Mouse (Mus musculus): ENCODE results near the gene Csmd2. TPM values are rescaled to one million over a fixed set of nuclear protein-coding genes. Genes with fewer than 3 reads are reported as not detected.
"Not testable (repeated sequence)": the region's sequence is repeated elsewhere in the genome, so short reads cannot be mapped to it uniquely, and the experiment has no call there.

Csmd2 gene
- polyA plus RNA-seq, 1 experiment from 2014 or later: 0.03 TPM

GRCm38 (mm10) chr4:128004797-128005452 lies 17.3 kb downstream of the Csmd2 start:
- no peaks in the 10 kb centered on the region for H3K36me3 ChIP-seq (ENCODE audit: control insufficient read depth, insufficient read depth, low read length)
- no peaks in the 10 kb centered on the region for H3K4me1 ChIP-seq (replicated peaks; ENCODE audit: control insufficient read depth, insufficient read depth, low read length)
- H3K27ac ChIP-seq (ENCODE audit: low read depth, low read length): no peak overlapping the region
- no peak overlapping the region for H3K9ac ChIP-seq (ENCODE audit: low read depth, low read length)
- no peaks in the 10 kb centered on the region for H3K27me3 ChIP-seq (replicated peaks; ENCODE audit: control insufficient read depth, insufficient read depth, low read length)
- ATAC-seq (replicated peaks; ENCODE audit: low FRiP score) (no peak), DNase-seq (ENCODE audit: low spot score) (no peak)
- no peaks in the 10 kb centered on the region for H3K9me3 ChIP-seq (ENCODE audit: control insufficient read depth, low read length)
- WGBS: 65% methylated on average over 3 of the region's 3 CpGs
- no peak overlapping the region for H3K4me2 ChIP-seq
- no peak overlapping the region for H3K4me3 ChIP-seq (ENCODE audit: low read depth, low read length)

DNA sequence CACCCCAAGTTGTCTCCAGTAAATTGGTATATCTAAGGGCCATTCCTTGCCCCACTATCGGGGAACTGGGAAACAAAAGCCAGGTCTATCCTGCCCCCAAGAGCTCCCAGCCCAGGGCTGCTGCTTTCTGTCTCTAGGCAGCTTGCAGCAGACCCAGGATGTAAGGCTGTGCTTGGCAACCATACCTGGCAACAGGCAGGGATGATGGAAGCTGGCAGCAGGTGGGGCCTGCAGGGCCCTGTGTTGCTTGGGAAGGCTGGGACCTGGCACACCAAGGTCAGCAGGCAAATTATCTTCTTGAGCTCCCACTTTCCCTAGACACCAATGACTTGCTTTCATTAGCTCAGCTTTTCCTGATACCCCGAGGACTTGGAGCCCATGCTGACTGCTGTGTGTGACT lies 31.8 kb downstream of the Csmd2 start:
- no peak overlapping the region for H3K27ac ChIP-seq (ENCODE audit: low read depth, low read length)
- no peak for DNase-seq (ENCODE audit: low spot score)
- no peaks in the 10 kb centered on the region for H3K27me3 ChIP-seq (replicated peaks; ENCODE audit: control insufficient read depth, insufficient read depth, low read length)
- no peaks in the 10 kb centered on the region for H3K36me3 ChIP-seq (ENCODE audit: control insufficient read depth, insufficient read depth, low read length)
- ATAC-seq (replicated peaks; ENCODE audit: low FRiP score): no peak
- no peak overlapping the region for H3K9ac ChIP-seq (ENCODE audit: low read depth, low read length)
- H3K4me1 ChIP-seq (replicated peaks; ENCODE audit: control insufficient read depth, insufficient read depth, low read length): no peaks in the 10 kb centered on the region
- H3K9me3 ChIP-seq (ENCODE audit: control insufficient read depth, low read length): no peaks in the 10 kb centered on the region
- H3K4me3 ChIP-seq (ENCODE audit: low read depth, low read length): no peak overlapping the region
- H3K4me2 ChIP-seq: no peak overlapping the region
- WGBS: 53% methylated on average over 2 of the region's 2 CpGs

GRCm38 (mm10) chr4:128028294-128028693 lies 40.6 kb downstream of the Csmd2 start:
- WGBS: 76% methylated on average over 1 of the region's 1 CpGs
- ATAC-seq (replicated peaks; ENCODE audit: low FRiP score) (no peak), DNase-seq (ENCODE audit: low spot score) (no peak)

DNA sequence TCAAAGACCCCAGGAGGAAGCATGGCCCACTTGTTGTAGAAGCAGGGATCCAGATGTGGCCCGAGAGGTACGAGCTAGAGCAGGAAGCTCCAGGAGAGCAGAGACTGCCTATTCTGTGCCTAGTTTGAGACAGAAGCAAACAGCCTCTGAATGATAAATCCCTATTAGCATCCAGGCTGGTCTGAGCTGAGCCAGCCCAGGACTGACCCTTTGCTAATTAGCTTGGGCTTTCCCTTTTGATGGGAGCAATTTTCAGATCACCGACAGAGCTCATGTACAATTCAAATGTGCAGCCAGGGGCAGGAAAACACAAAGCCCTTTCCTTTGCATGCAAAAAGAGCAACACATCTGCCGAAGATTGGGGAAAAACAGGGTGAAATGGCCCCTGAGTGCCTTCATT lies 54.2 kb downstream of the Csmd2 start:
- ATAC-seq (replicated peaks; ENCODE audit: low FRiP score) (no peak), DNase-seq (ENCODE audit: low spot score) (no peak)
- no peak overlapping the region for H3K9ac ChIP-seq (ENCODE audit: low read depth, low read length)
- H3K4me3 ChIP-seq (ENCODE audit: low read depth, low read length): no peak overlapping the region
- no peak overlapping the region for H3K27ac ChIP-seq (ENCODE audit: low read depth, low read length)
- no peaks in the 10 kb centered on the region for H3K4me1 ChIP-seq (replicated peaks; ENCODE audit: control insufficient read depth, insufficient read depth, low read length)
- 80% methylated on average over 4 of the region's 4 CpGs for WGBS
- H3K9me3 ChIP-seq (ENCODE audit: control insufficient read depth, low read length): no peaks in the 10 kb centered on the region
- no peaks in the 10 kb centered on the region for H3K27me3 ChIP-seq (replicated peaks; ENCODE audit: control insufficient read depth, insufficient read depth, low read length)
- H3K4me2 ChIP-seq: no peak overlapping the region
- H3K36me3 ChIP-seq (ENCODE audit: control insufficient read depth, insufficient read depth, low read length): no peaks in the 10 kb centered on the region

More at GRCm38 (mm10) chr4:128028294-128028693, 40.6 kb downstream of the Csmd2 start:
- Histone ChIP-seq H3K27me3 (replicated peaks; ENCODE audit: control insufficient read depth, insufficient read depth, low read length) (no peaks in the 10 kb centered on the region), H3K27ac (ENCODE audit: low read depth, low read length) (no peak overlapping the region), H3K9me3 (ENCODE audit: control insufficient read depth, low read length) (no peaks in the 10 kb centered on the region), H3K4me3 (ENCODE audit: low read depth, low read length) (no peak overlapping the region), H3K4me1 (replicated peaks; ENCODE audit: control insufficient read depth, insufficient read depth, low read length) (no peaks in the 10 kb centered on the region), H3K36me3 (ENCODE audit: control insufficient read depth, insufficient read depth, low read length) (no peaks in the 10 kb centered on the region), H3K4me2 (no peak overlapping the region), H3K9ac (ENCODE audit: low read depth, low read length) (no peak overlapping the region)

GRCm38 (mm10) chr4:128042626-128043025 lies 55.0 kb downstream of the Csmd2 start:
- Histone ChIP-seq H3K27me3 (replicated peaks; ENCODE audit: control insufficient read depth, insufficient read depth, low read length) (no peaks in the 10 kb centered on the region), H3K9ac (ENCODE audit: low read depth, low read length) (no peak overlapping the region), H3K4me3 (ENCODE audit: low read depth, low read length) (no peak overlapping the region), H3K4me2 (no peak overlapping the region), H3K27ac (ENCODE audit: low read depth, low read length) (no peak overlapping the region), H3K36me3 (ENCODE audit: control insufficient read depth, insufficient read depth, low read length) (no peaks in the 10 kb centered on the region), H3K9me3 (ENCODE audit: control insufficient read depth, low read length) (no peaks in the 10 kb centered on the region), H3K4me1 (replicated peaks; ENCODE audit: control insufficient read depth, insufficient read depth, low read length) (no peaks in the 10 kb centered on the region)
- DNase-seq (ENCODE audit: low spot score): no peak
- WGBS: 29% methylated on average over 5 of the region's 5 CpGs
- no peak for ATAC-seq (replicated peaks; ENCODE audit: low FRiP score)

DNA sequence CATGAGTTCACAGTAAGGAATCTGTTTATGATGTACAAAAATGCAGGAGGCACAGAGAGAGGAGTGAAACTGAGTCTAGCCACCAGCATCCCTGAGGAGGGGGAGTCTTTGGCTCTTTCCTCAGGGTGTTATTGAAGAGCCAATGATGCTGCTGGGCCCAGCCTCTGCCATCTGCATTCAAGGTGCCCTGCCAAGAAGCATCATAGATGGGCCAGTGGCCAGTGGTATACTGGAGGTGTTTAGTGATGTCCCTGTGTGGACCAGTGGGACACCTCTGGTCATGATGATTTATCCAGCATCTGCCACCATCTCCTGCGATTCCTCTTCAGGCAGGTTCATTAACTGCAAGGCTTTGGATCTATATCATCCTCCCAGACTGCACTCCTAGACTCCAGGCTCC lies 61.1 kb downstream of the Csmd2 start:
- no peak for ATAC-seq (replicated peaks; ENCODE audit: low FRiP score)
- DNase-seq (ENCODE audit: low spot score): no peak
- H3K4me1 ChIP-seq (replicated peaks; ENCODE audit: control insufficient read depth, insufficient read depth, low read length): no peaks in the 10 kb centered on the region
- H3K36me3 ChIP-seq (ENCODE audit: control insufficient read depth, insufficient read depth, low read length): no peaks in the 10 kb centered on the region
- H3K4me3 ChIP-seq (ENCODE audit: low read depth, low read length): no peak overlapping the region
- no peak overlapping the region for H3K9ac ChIP-seq (ENCODE audit: low read depth, low read length)
- H3K9me3 ChIP-seq (ENCODE audit: control insufficient read depth, low read length): no peaks in the 10 kb centered on the region
- H3K27me3 ChIP-seq (replicated peaks; ENCODE audit: control insufficient read depth, insufficient read depth, low read length): no peaks in the 10 kb centered on the region
- 79% methylated on average over 1 of the region's 1 CpGs for WGBS
- H3K27ac ChIP-seq (ENCODE audit: low read depth, low read length): no peak overlapping the region
- H3K4me2 ChIP-seq: no peak overlapping the region

GRCm38 (mm10) chr4:128052701-128053100 lies 65.0 kb downstream of the Csmd2 start:
- ATAC-seq (replicated peaks; ENCODE audit: low FRiP score) (no peak), DNase-seq (ENCODE audit: low spot score) (no peak)
- Histone ChIP-seq H3K36me3 (ENCODE audit: control insufficient read depth, insufficient read depth, low read length) (no peaks in the 10 kb centered on the region), H3K27me3 (replicated peaks; ENCODE audit: control insufficient read depth, insufficient read depth, low read length) (no peaks in the 10 kb centered on the region), H3K9me3 (ENCODE audit: control insufficient read depth, low read length) (no peaks in the 10 kb centered on the region), H3K4me1 (replicated peaks; ENCODE audit: control insufficient read depth, insufficient read depth, low read length) (no peaks in the 10 kb centered on the region), H3K4me3 (ENCODE audit: low read depth, low read length) (no peak overlapping the region), H3K4me2 (no peak overlapping the region), H3K9ac (ENCODE audit: low read depth, low read length) (no peak overlapping the region), H3K27ac (ENCODE audit: low read depth, low read length) (no peak overlapping the region)
- 73% methylated on average over 8 of the region's 8 CpGs for WGBS

DNA sequence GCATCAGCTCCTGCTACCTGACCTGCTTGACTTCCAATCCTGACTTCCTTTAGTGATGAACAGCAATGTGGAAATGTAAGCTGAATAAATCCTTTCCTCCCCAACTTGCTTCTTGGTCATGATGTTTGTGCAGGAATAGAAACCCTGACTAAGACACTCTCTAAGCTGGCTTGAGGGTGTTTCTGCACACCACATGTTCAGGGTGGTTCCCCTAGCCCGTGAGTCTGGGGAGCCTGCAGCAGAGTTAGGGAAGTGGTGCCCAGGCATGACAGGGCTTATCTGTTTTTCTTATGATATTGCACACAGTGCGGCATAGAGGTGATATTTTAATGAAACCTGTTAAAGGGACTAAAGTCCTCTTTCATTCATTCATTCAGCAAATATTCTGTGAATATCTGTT lies 73.6 kb downstream of the Csmd2 start:
- H3K9me3 ChIP-seq (ENCODE audit: control insufficient read depth, low read length); DNase-seq (ENCODE audit: low spot score); H3K27me3 ChIP-seq (replicated peaks; ENCODE audit: control insufficient read depth, insufficient read depth, low read length); H3K27ac ChIP-seq (ENCODE audit: low read depth, low read length); H3K4me1 ChIP-seq (replicated peaks; ENCODE audit: control insufficient read depth, insufficient read depth, low read length); H3K4me3 ChIP-seq (ENCODE audit: low read depth, low read length); H3K4me2 ChIP-seq; H3K36me3 ChIP-seq (ENCODE audit: control insufficient read depth, insufficient read depth, low read length); ATAC-seq (replicated peaks; ENCODE audit: low FRiP score); H3K9ac ChIP-seq (ENCODE audit: low read depth, low read length): not testable (repeated sequence)
- WGBS: 58% methylated on average over 2 of the region's 2 CpGs

GRCm38 (mm10) chr4:128067189-128067588 lies 79.5 kb downstream of the Csmd2 start:
- Histone ChIP-seq H3K9ac (ENCODE audit: low read depth, low read length) (no peak overlapping the region), H3K36me3 (ENCODE audit: control insufficient read depth, insufficient read depth, low read length) (no peaks in the 10 kb centered on the region), H3K4me1 (replicated peaks; ENCODE audit: control insufficient read depth, insufficient read depth, low read length) (no peaks in the 10 kb centered on the region), H3K4me3 (ENCODE audit: low read depth, low read length) (no peak overlapping the region), H3K9me3 (ENCODE audit: control insufficient read depth, low read length) (no peaks in the 10 kb centered on the region), H3K27ac (ENCODE audit: low read depth, low read length) (no peak overlapping the region), H3K4me2 (no peak overlapping the region), H3K27me3 (replicated peaks; ENCODE audit: control insufficient read depth, insufficient read depth, low read length) (no peaks in the 10 kb centered on the region)
- 78% methylated on average over 9 of the region's 9 CpGs for WGBS
- DNase-seq (ENCODE audit: low spot score) (no peak), ATAC-seq (replicated peaks; ENCODE audit: low FRiP score) (no peak)

All from liver, embryonic 11.5 days (tissue).